Mouse (Mus musculus) C2C12 (cell line): ENCODE measurements around the gene Gm8298.
A peak's percentile ranks its signal among the peaks of the same experiment; 100 is the strongest.

Experiments
- CTCF ChIP-seq: IDR thresholded peaks from one replicate; pipeline ENCODE4 v1.5.1; 2011; ENCODE audit not compliant: control insufficient read depth, insufficient read depth, insufficient read length
- MAX ChIP-seq: IDR thresholded peaks from one replicate; pipeline ENCODE4 v1.6.1; 2011; ENCODE audit warnings: mild to moderate bottlenecking, control low read depth

DNA sequence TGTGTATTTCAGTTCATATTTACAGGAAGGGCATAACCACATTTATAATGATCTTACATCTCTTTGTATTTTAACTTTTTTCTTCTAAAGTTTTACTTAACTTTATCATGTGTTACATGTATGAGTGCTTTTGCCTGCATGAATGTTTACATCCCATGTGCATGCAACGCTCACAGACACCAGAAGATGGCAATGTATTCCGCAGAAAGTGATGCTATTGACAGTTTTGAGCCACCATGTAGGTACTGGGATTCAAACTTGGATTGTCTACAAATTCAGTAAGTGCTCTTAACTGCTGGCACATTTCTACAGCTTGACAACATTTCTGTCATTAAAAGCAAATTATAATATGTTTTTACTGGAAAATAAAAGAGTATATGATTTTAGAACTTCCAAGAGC lies 9.9 kb downstream of the Gm8298 start:
- TF ChIP-seq MAX (no peak), CTCF (peak; percentile 42)
